Mouse (Mus musculus) hindbrain, embryonic 13.5 days (tissue): ENCODE measurements around the gene Rab7. TPM values are rescaled to one million over a fixed set of nuclear protein-coding genes. Genes with fewer than 3 reads are reported as not detected.

ENCODE experiments used
- microRNA-seq: library from miRNA; unstranded; fragments of <30 nt; microRNA quantifications from one replicate; pipeline ENCODE4, GENCODE M21; 2016
- polyA plus RNA-seq: library from polyadenylated mRNA; unstranded; fragments of >200 nt; fragmentation: Nextera tagmentation; extraction: Ambion mirVana; gene quantifications from 2 replicates; pipeline ENCODE4 v1.2.1, GENCODE M21; 2015

Gene Rab7
- polyA plus RNA-seq, 1 experiment from 2014 or later = 290 TPM

Small RNA genes lying within 50 kb of the gene (microRNA-seq; reads per million reads assigned to microRNA genes)
- 0.70 reads per million for gene Gm47286

Other genes starting within 250 kb of the Rab7 start
- 9.3 and 9.6 TPM in 2 replicates for gene Rab43, start 233.1 kb downstream of the Rab7 start, polyA plus RNA-seq
- gene Gm45140, start 209.5 kb downstream of the Rab7 start, polyA plus RNA-seq = 2.0 and 2.8 TPM in 2 replicates
- gene Isy1, start 206.5 kb downstream of the Rab7 start, polyA plus RNA-seq = 25.7 and 33.3 TPM in 2 replicates
- gene Cnbp, start 194.2 kb downstream of the Rab7 start, polyA plus RNA-seq = 599 and 604 TPM in 2 replicates
- gene Copg1, start 157.5 kb downstream of the Rab7 start, polyA plus RNA-seq = 165 and 174 TPM in 2 replicates
- gene Hmces, start 131.3 kb downstream of the Rab7 start, polyA plus RNA-seq = 37.0 and 38.5 TPM in 2 replicates
- 18.4 and 20.2 TPM in 2 replicates for gene H1fx, start 63.6 kb downstream of the Rab7 start, polyA plus RNA-seq
- gene Rpn1, start 39.2 kb upstream of the Rab7 start, polyA plus RNA-seq = 284 and 286 TPM in 2 replicates
- 20.6 and 27.0 TPM in 2 replicates for gene Gata2, start 148.6 kb upstream of the Rab7 start, polyA plus RNA-seq
- not detected in 2 replicates for gene Dnajb8, start 177.0 kb upstream of the Rab7 start, polyA plus RNA-seq